Mouse (Mus musculus): ENCODE measurements at regions not wholly inside any gene's neighbourhood (a gene's known extent, or its start where the extent isn't known, plus 50 kb on each side); places are given as distances from the start of the nearest gene placed in this dataset.

DNA sequence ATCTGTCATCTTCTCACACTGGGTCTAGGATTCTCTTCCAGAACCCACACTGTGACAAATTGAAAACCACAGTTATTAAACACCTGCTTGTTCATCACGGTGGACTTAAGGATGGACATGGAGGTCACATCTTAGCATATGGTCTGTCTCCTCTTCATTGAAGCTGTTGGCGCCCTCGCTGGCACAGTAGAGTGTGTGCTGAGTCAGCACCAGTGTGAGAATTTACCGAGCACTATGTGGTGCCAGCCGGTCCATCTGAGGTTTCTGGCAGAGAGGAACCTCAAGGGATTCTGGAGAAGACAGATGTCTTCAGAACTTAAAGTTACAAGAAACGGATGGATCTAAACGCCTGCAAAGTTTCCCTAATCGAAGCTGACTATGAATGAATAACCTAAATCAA lies 50.5 kb upstream of the Nphp3 start:
- TF ChIP-seq POLR2A (IDR thresholded peaks at IDR 0.05; ENCODE audit: extremely low read depth, insufficient read depth, low read length), result no peak
- no peak for TF ChIP-seq CTCF (IDR thresholded peaks at IDR 0.05; ENCODE audit: low read depth, low read length)
